Mouse (Mus musculus) kidney, adult 2 months (tissue): ENCODE results near the gene Rab33b. TPM values are rescaled to one million over a fixed set of nuclear protein-coding genes. Genes with fewer than 3 reads are reported as not detected.

Source experiments
- DNase-seq: peaks from one replicate; pipeline ENCODE4 v3.0.0; 2021
- H3K27ac ChIP-seq: fragments of 200-500 bp; 2 replicates; pipeline ENCODE4 v1.5.1; 2012; ENCODE audit warnings: low read depth, low read length, control low read depth, inconsistent platforms; ENCODE audit not compliant: insufficient read depth
- H3K27me3 ChIP-seq: fragments of 200-500 bp; replicated peaks from 2 replicates; pipeline ENCODE4 v1.6.1; 2012; ENCODE audit warnings: mild to moderate bottlenecking, moderate library complexity, low read length, inconsistent platforms; ENCODE audit not compliant: control insufficient read depth, insufficient read depth
- H3K36me3 ChIP-seq: fragments of 200-500 bp; 2 replicates; pipeline ENCODE4 v1.6.1; 2012; ENCODE audit warnings: mild to moderate bottlenecking, moderate library complexity, low read length, inconsistent platforms; ENCODE audit not compliant: control insufficient read depth, insufficient read depth
- H3K4me1 ChIP-seq: fragments of 200-500 bp; 2 replicates; pipeline ENCODE4 v1.6.1; 2011; ENCODE audit warnings: low read length; ENCODE audit not compliant: control insufficient read depth, insufficient read depth
- H3K4me3 ChIP-seq: fragments of 200-500 bp; 2 replicates; pipeline ENCODE4 v1.5.1; 2011; ENCODE audit warnings: mild to moderate bottlenecking, low read depth, low read length, control low read depth; ENCODE audit not compliant: insufficient read depth
- CTCF ChIP-seq: fragments of 200-500 bp; conservative IDR thresholded peaks from 2 replicates; pipeline ENCODE4 v1.5.1; 2011; ENCODE audit warnings: low read depth, mild to moderate bottlenecking, control low read depth, low read length, moderate library complexity, mixed read lengths; ENCODE audit not compliant: insufficient read depth, insufficient read length
- POLR2A ChIP-seq: fragments of 200-500 bp; IDR thresholded peaks from one replicate; pipeline ENCODE4 v1.6.1; 2011; ENCODE audit warnings: low read depth, low read length, control low read depth
- WGBS: fragments of 180-500 bp; shearing (Covaris S2); methylation state at CpG from one replicate; pipeline ENCODE4 v1.1.7; 2018; 5-methylcytosine and 5-hydroxymethylcytosine counted together
- polyA plus RNA-seq: library from polyadenylated mRNA; depleted of rRNA; stranded (reverse); fragments of >200 nt; gene quantifications from 2 replicates; pipeline ENCODE4 v1.2.3, GENCODE M21; 2012

The Rab33b gene
- polyA plus RNA-seq, 1 experiment = 7.7 TPM

DNA sequence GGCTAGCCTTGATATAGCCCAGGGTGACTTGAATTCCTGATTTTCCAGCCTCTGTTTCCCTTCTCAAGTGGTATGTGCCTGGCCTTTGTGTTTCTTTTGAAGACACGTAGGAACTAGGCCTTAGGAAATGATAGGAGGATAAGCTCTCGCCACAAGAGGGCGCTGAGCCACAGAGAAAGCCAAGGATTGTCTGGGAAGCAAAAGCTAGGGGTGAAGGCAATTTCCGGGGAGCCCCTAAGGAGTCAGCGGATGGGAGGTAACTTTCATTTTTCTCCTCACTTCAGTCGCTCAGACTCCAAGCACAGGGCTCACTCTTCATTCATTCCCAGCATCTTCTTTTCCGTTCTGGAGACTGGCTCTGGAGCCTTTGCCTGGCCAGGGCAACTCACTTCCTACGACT is 27.2 kb downstream of the Rab33b start:
- Histone ChIP-seq H3K4me3 (peak overlapping the region; percentile 26), H3K36me3 (no peaks in the 10 kb centered on the region), H3K27me3 (no peaks in the 10 kb centered on the region), H3K27ac (no peak overlapping the region), H3K4me1 (no peaks in the 10 kb centered on the region)
- WGBS = 16% methylated on average over 8 of the region's 8 CpGs
- TF ChIP-seq CTCF (peak; percentile 93), POLR2A (no peak)
- peak; percentile 79 for DNase-seq

DNA sequence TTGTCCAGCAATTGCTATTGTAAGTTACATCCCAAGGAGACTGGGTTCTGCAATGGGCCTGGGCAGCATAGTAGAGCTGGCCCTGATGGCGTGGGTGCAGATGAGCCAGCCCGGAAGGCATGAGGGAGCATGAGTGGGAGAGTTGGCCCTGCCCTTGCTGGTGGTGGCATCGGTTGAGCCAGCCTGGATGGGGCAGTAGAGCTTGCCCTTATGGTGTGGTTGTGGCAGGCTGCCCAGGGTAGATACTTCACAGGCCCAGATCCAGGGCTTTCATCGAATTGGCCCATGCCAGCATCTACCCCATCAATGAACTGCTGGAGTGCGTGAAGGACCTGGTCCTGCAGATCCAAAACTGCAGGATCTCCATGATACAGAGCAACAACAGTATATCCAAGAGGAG is 28.3 kb downstream of the Rab33b start:
- TF ChIP-seq CTCF = no peak
- no peak for TF ChIP-seq POLR2A
- WGBS = 92% methylated on average over 5 of the region's 5 CpGs
- no peaks in the 10 kb centered on the region for H3K27me3 ChIP-seq
- no peak for DNase-seq
- no peaks in the 10 kb centered on the region for H3K36me3 ChIP-seq
- H3K27ac ChIP-seq = no peak overlapping the region
- no peak overlapping the region for H3K4me3 ChIP-seq
- H3K4me1 ChIP-seq = no peaks in the 10 kb centered on the region

DNA sequence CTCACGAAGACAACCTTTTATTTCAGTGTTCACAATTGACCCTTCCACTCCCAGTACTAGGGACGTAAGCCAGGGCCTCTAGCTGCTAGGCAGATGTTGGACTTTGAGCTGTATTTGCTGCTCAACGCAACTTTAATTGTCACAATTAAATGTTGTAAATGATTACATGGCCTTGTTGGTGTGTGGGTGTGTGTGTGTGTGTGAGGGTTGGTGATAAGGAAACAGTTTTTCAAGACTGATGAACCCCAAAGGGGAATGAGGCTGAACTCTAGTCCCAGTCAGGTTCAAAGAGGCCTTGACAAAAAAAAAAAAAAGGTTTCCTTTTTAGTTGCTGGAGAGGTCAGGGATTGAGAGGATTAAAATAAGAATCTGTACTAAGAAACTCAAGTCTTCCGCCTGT is 33.7 kb downstream of the Rab33b start:
- Histone ChIP-seq H3K4me3 (no peak overlapping the region), H3K4me1 (no peaks in the 10 kb centered on the region), H3K27ac (no peak overlapping the region), H3K27me3 (no peaks in the 10 kb centered on the region), H3K36me3 (no peaks in the 10 kb centered on the region)
- peak; percentile 39 for DNase-seq
- TF ChIP-seq POLR2A = no peak
- no peak for TF ChIP-seq CTCF
- WGBS = 53% methylated on average over 4 of the region's 4 CpGs

DNA sequence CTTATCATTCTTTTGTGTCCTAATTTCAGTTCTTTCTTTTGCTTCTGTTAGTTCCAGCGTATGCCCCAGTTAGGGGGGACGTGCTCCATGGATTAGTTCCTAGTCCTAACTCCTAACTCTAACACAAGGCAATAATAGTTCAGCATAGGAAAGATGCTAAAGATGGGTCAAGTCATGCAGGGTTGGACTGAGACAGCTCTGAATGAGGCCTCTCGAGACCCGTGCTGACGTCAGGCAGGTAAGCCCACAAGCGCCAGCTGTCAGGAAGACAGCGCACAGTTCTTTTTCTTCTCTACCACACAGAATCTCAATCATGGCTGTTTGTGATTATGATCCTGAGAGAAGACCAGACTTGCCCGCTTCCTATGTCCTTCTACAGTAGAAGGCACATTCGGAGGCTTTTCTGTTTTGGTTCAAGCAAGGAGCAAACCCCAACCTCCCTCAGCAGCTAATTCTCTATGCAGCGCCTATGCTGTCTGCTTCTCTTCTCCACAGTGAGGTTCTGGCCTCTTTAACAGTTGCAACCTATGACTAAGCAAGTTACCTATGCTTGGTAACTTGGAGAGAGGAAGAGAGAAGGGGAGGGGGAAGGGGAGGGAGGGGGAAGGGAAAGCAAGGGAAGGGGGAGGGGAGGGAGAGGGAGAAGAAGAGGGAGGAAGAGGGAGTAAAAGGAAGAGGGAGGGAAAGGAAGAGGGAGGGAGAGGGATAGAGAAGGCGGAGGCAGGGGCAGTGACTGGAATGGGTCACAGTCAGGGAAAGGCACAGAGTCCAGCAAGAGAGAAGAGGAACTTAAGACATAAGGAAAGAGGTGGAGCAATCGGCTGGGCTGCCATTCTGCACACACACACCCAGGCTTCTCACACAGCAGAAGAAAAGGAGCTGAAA is 34.4 kb downstream of the Rab33b start:
- Histone ChIP-seq H3K4me1 (no peaks in the 10 kb centered on the region), H3K4me3 (no peak overlapping the region), H3K27ac (no peak overlapping the region), H3K27me3 (no peaks in the 10 kb centered on the region), H3K36me3 (no peaks in the 10 kb centered on the region)
- TF ChIP-seq POLR2A (no peak), CTCF (no peak)
- WGBS = 77% methylated on average over 12 of the region's 12 CpGs
- DNase-seq = no peak

DNA sequence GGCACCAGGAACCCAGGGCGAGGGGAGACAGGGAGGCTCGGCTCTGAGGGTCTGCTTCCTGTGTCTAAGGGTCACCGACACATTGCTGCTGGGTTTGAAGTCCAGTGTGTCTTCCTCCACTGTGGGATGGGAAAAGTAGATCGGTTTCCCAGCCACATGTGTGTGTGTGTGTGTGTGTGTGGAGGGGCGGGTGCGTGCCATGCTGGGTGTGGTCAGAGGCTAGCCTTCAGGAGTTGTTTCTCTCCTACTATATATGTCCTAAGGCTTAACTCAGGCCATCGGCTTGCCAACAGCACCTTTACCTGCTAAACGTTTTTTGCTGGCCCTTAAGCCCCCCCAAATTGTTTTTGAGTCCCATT is 35.0 kb downstream of the Rab33b start:
- WGBS = 62% methylated on average over 8 of the region's 8 CpGs
- no peaks in the 10 kb centered on the region for H3K36me3 ChIP-seq
- TF ChIP-seq CTCF = no peak
- TF ChIP-seq POLR2A = no peak
- DNase-seq = no peak
- H3K4me1 ChIP-seq = no peaks in the 10 kb centered on the region
- no peak overlapping the region for H3K27ac ChIP-seq
- no peaks in the 10 kb centered on the region for H3K27me3 ChIP-seq
- no peak overlapping the region for H3K4me3 ChIP-seq

DNA sequence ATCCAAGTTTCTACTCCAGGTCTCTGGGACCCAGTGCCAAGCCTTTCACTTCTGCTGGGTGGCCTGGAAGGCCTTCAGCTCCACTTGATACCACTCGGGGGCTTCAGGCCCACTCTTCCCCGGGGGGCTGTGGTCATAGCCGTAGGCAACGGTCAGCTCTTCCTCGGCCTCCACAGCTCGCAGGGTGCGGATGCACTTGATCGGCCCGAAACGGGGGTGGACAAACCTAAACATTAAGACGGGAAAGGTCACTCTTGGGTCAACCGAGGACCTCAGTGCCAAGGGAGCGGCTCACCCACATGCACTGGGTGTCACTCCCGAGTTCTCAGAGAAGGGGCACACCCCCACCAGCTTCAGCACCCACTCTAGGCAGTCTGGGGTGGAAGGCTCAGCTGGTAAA is 37.5 kb downstream of the Rab33b start:
- Histone ChIP-seq H3K4me3 (no peak overlapping the region), H3K4me1 (no peaks in the 10 kb centered on the region), H3K36me3 (no peaks in the 10 kb centered on the region), H3K27ac (no peak overlapping the region), H3K27me3 (no peaks in the 10 kb centered on the region)
- no peak for TF ChIP-seq POLR2A
- no peak for TF ChIP-seq CTCF
- no peak for DNase-seq
- 79% methylated on average over 14 of the region's 14 CpGs for WGBS

DNA sequence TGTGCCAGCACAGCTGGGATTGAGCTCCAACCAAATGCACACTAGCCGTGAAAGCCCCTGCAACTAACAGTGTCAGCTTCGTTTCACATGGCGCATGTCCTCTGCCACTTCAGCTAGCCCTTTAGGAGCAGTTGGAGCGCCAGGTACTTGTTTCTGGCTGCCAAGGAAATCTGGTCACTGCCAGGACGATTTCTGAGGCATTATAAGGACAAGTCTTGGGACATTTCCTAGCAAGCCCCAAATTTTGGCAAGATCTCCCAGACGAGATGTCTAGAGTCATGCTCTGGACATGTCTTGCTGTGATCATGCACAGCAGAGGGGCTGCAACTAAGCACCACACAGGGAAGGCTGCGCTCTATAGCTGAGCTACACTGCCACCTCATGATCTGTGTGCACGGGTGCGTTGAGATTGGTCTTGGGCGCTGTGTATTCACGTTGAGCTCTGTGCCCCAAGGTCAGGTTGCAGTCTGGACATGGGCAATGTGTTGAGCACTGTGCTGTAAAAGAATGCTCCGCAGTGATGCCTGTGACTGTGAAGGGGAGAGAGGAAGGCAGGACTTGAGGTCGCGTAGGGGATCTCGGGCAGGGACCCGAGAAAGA is 41.6 kb downstream of the Rab33b start:
- Histone ChIP-seq H3K36me3 (no peaks in the 10 kb centered on the region; the same call in 1 of the 2 replicates), H3K4me1 (no peaks in the 10 kb centered on the region), H3K4me3 (no peak overlapping the region), H3K27ac (no peak overlapping the region), H3K27me3 (no peaks in the 10 kb centered on the region)
- TF ChIP-seq CTCF (no peak), POLR2A (no peak)
- DNase-seq = no peak
- 86% methylated on average over 16 of the region's 16 CpGs for WGBS
